Mouse (Mus musculus): ENCODE data around the gene Gm28729. TPM values are rescaled to one million over a fixed set of nuclear protein-coding genes. Genes with fewer than 3 reads are reported as not detected.
A peak's percentile ranks its signal among the peaks of the same experiment; 100 is the strongest.

Gene Gm28729
- polyA plus RNA-seq, 1 experiment = not detected

- Histone ChIP-seq H3ac (ENCODE audit: control insufficient read depth, insufficient read length) (no peak overlapping the region), H3K79me2 (ENCODE audit: control insufficient read depth, insufficient read depth) (no peaks in the 10 kb centered on the region), H3K4me3 (no peak overlapping the region), H3K36me3 (ENCODE audit: control insufficient read depth, insufficient read depth) (peaks cover 6% of the 10 kb centered on the region), H3K4me2 (ENCODE audit: low read depth) (no peak overlapping the region), H3K27me3 (ENCODE audit: control insufficient read depth, insufficient read depth, insufficient read length) (no peaks in the 10 kb centered on the region)
- TF ChIP-seq USF1 (IDR thresholded peaks at IDR 0.05; ENCODE audit: low read depth) = no peak
- TF ChIP-seq REST (IDR thresholded peaks at IDR 0.05; ENCODE audit: insufficient read depth, insufficient read length) = no peak
- no peak for TF ChIP-seq POLR2A (IDR thresholded peaks at IDR 0.05; ENCODE audit: insufficient read length, low read depth)
- no peak for TF ChIP-seq CEBPB (IDR thresholded peaks at IDR 0.05; ENCODE audit: insufficient read depth, poor library complexity, severe bottlenecking)
- no peak for TF ChIP-seq MAX (IDR thresholded peaks at IDR 0.05; ENCODE audit: low read depth)
- no peak for TF ChIP-seq E2F4 (IDR thresholded peaks at IDR 0.05; ENCODE audit: insufficient read depth)
- TF ChIP-seq POLR2AphosphoS2 (IDR thresholded peaks at IDR 0.05; ENCODE audit: insufficient read length, low read depth) = no peak
- no peak for TF ChIP-seq SRF (IDR thresholded peaks at IDR 0.05; ENCODE audit: control insufficient read depth, insufficient read length, low read depth)
- no peak for TF ChIP-seq TCF12 (IDR thresholded peaks at IDR 0.05; ENCODE audit: insufficient read depth, poor library complexity, severe bottlenecking)
- no peak for TF ChIP-seq TCF3 (IDR thresholded peaks at IDR 0.05; ENCODE audit: insufficient read length, low read depth)
- no peak for TF ChIP-seq MYOD1 (IDR thresholded peaks at IDR 0.05; ENCODE audit: control insufficient read depth in 1 of 3, insufficient read length in 2 of 3, low read depth in 2 of 3)
- no peak for TF ChIP-seq MYOG (IDR thresholded peaks at IDR 0.05; ENCODE audit: control insufficient read depth in 1 of 3, insufficient read depth in 1 of 3, insufficient read length in 2 of 3, low read depth in 2 of 3)
Observed at GRCm38 (mm10) chr9:96460117-96460865, 64.8 kb downstream of the Gm28729 start.

- Histone ChIP-seq H3K27me3 (ENCODE audit: control insufficient read depth, insufficient read depth, insufficient read length) (no peaks in the 10 kb centered on the region), H3K4me2 (ENCODE audit: low read depth) (no peak overlapping the region)
- TF ChIP-seq TCF3 (IDR thresholded peaks at IDR 0.05; ENCODE audit: insufficient read length, low read depth) (no peak), SRF (IDR thresholded peaks at IDR 0.05; ENCODE audit: control insufficient read depth, insufficient read length, low read depth) (no peak), CEBPB (IDR thresholded peaks at IDR 0.05; ENCODE audit: insufficient read depth, poor library complexity, severe bottlenecking) (no peak), REST (IDR thresholded peaks at IDR 0.05; ENCODE audit: insufficient read depth, insufficient read length) (no peak), TCF12 (IDR thresholded peaks at IDR 0.05; ENCODE audit: insufficient read depth, poor library complexity, severe bottlenecking) (no peak), MAX (IDR thresholded peaks at IDR 0.05; ENCODE audit: low read depth) (no peak), USF1 (IDR thresholded peaks at IDR 0.05; ENCODE audit: low read depth) (no peak), E2F4 (IDR thresholded peaks at IDR 0.05; ENCODE audit: insufficient read depth) (no peak), MYOD1 (IDR thresholded peaks at IDR 0.05; ENCODE audit: control insufficient read depth in 1 of 3, insufficient read length in 2 of 3, low read depth in 2 of 3) (no peak), POLR2A (IDR thresholded peaks at IDR 0.05; ENCODE audit: insufficient read length, low read depth) (no peak), MYOG (IDR thresholded peaks at IDR 0.05; ENCODE audit: control insufficient read depth in 1 of 3, insufficient read depth in 1 of 3, insufficient read length in 2 of 3, low read depth in 2 of 3) (no peak), POLR2AphosphoS2 (IDR thresholded peaks at IDR 0.05; ENCODE audit: insufficient read length, low read depth) (no peak)
Observed at GRCm38 (mm10) chr9:96455618-96456017, 69.4 kb downstream of the Gm28729 start.

GRCm38 (mm10) chr9:96452956-96453355 lies 72.1 kb downstream of the Gm28729 start:
- no peaks in the 10 kb centered on the region for H3K27me3 ChIP-seq (ENCODE audit: control insufficient read depth, insufficient read depth, insufficient read length)
- no peak for TF ChIP-seq SRF (IDR thresholded peaks at IDR 0.05; ENCODE audit: control insufficient read depth, insufficient read length, low read depth)
- no peak for TF ChIP-seq TCF3 (IDR thresholded peaks at IDR 0.05; ENCODE audit: insufficient read length, low read depth)
- peak in 2 of 3 experiments; percentile 42 to 69 for TF ChIP-seq MYOD1 (IDR thresholded peaks at IDR 0.05; ENCODE audit: control insufficient read depth in 1 of 3, insufficient read length in 2 of 3, low read depth in 2 of 3)
- TF ChIP-seq MYOG (IDR thresholded peaks at IDR 0.05; ENCODE audit: control insufficient read depth in 1 of 3, insufficient read depth in 1 of 3, insufficient read length in 2 of 3, low read depth in 2 of 3) = peak in 2 of 3 experiments; percentile 45 to 70
- H3K79me2 ChIP-seq (ENCODE audit: control insufficient read depth, insufficient read depth) = no peaks in the 10 kb centered on the region
- H3K4me3 ChIP-seq = no peak overlapping the region
- no peaks in the 10 kb centered on the region for H3K36me3 ChIP-seq (ENCODE audit: control insufficient read depth, insufficient read depth)
- H3ac ChIP-seq (ENCODE audit: control insufficient read depth, insufficient read length) = no peak overlapping the region
- no peak overlapping the region for H3K4me2 ChIP-seq (ENCODE audit: low read depth)

More at GRCm38 (mm10) chr9:96455618-96456017, 69.4 kb downstream of the Gm28729 start:
- Histone ChIP-seq H3K79me2 (ENCODE audit: control insufficient read depth, insufficient read depth) (no peaks in the 10 kb centered on the region), H3K4me3 (no peak overlapping the region), H3K36me3 (ENCODE audit: control insufficient read depth, insufficient read depth) (no peaks in the 10 kb centered on the region), H3ac (ENCODE audit: control insufficient read depth, insufficient read length) (no peak overlapping the region)

- Histone ChIP-seq H3ac (ENCODE audit: control insufficient read depth, insufficient read length) (no peak overlapping the region), H3K27me3 (ENCODE audit: control insufficient read depth, insufficient read depth, insufficient read length) (no peaks in the 10 kb centered on the region), H3K4me3 (no peak overlapping the region), H3K79me2 (ENCODE audit: control insufficient read depth, insufficient read depth) (no peaks in the 10 kb centered on the region), H3K36me3 (ENCODE audit: control insufficient read depth, insufficient read depth) (no peaks in the 10 kb centered on the region), H3K4me2 (ENCODE audit: low read depth) (no peak overlapping the region)
- TF ChIP-seq MYOD1 (IDR thresholded peaks at IDR 0.05; ENCODE audit: control insufficient read depth in 1 of 3, insufficient read length in 2 of 3, low read depth in 2 of 3) (no peak), TCF3 (IDR thresholded peaks at IDR 0.05; ENCODE audit: insufficient read length, low read depth) (no peak), USF1 (IDR thresholded peaks at IDR 0.05; ENCODE audit: low read depth) (no peak), TCF12 (IDR thresholded peaks at IDR 0.05; ENCODE audit: insufficient read depth, poor library complexity, severe bottlenecking) (no peak), REST (IDR thresholded peaks at IDR 0.05; ENCODE audit: insufficient read depth, insufficient read length) (no peak)
Observed at GRCm38 (mm10) chr9:96450900-96451720, 74.0 kb downstream of the Gm28729 start.

Measured in myocyte (in vitro differentiated cells).